Mouse (Mus musculus): ENCODE data around the gene Simc1. TPM values are rescaled to one million over a fixed set of nuclear protein-coding genes. Genes with fewer than 3 reads are reported as not detected.

Simc1 gene
- polyA plus RNA-seq (2017; shearing (Covaris generic)) = 12.5 TPM

GRCm38 (mm10) chr13:54503604-54504521, at the start of gene Simc1:
Gene Simc1, plus strand, starts transcription at chr13:54503779.

GRCm38 (mm10) chr13:54468098-54469011, 35.2 kb upstream of the Simc1 start, which contains the start of gene Thoc3:
Gene Thoc3, minus strand, starts transcription at chr13:54468849.

GRCm38 (mm10) chr13:54565201-54565581, 61.6 kb downstream of the Simc1 start, which contains the start of gene 4833439L19Rik:
Gene 4833439L19Rik, minus strand, starts transcription at chr13:54565435.

GRCm38 (mm10) chr13:54574854-54575481, 71.4 kb downstream of the Simc1 start, which contains the start of gene Arl10:
Gene Arl10, plus strand, starts transcription at chr13:54575015.

GRCm38 (mm10) chr13:54589996-54590951, 86.7 kb downstream of the Simc1 start, which contains the start of the genes Nop16 and Higd2a:
Gene Nop16, minus strand, starts transcription at chr13:54590090.
Gene Higd2a, plus strand, starts transcription at chr13:54590207.

Other genes starting within 250 kb of the Simc1 start
- gene Cplx2, start 132.4 kb upstream of the Simc1 start, polyA plus RNA-seq (2017; shearing (Covaris generic)) = not detected
- 34.3 TPM for gene Thoc3, start 34.9 kb upstream of the Simc1 start, polyA plus RNA-seq (2017; shearing (Covaris generic))
- gene 4833439L19Rik, start 61.7 kb downstream of the Simc1 start, polyA plus RNA-seq (2017; shearing (Covaris generic)) = 87.5 TPM
- 12.0 TPM for gene Arl10, start 71.2 kb downstream of the Simc1 start, polyA plus RNA-seq (2017; shearing (Covaris generic))
- 53.7 TPM for gene Nop16, start 86.3 kb downstream of the Simc1 start, polyA plus RNA-seq (2017; shearing (Covaris generic))
- 190 TPM for gene Higd2a, start 86.4 kb downstream of the Simc1 start, polyA plus RNA-seq (2017; shearing (Covaris generic))
- gene Cltb, start 107.6 kb downstream of the Simc1 start, polyA plus RNA-seq (2017; shearing (Covaris generic)) = 35.1 TPM
- 105 TPM for gene Faf2, start 118.0 kb downstream of the Simc1 start, polyA plus RNA-seq (2017; shearing (Covaris generic))
- 54.9 TPM for gene Rnf44, start 190.1 kb downstream of the Simc1 start, polyA plus RNA-seq (2017; shearing (Covaris generic))
- gene Cdhr2, start 197.7 kb downstream of the Simc1 start, polyA plus RNA-seq (2017; shearing (Covaris generic)) = not detected
- not detected for gene Gprin1, start 246.1 kb downstream of the Simc1 start, polyA plus RNA-seq (2017; shearing (Covaris generic))